Mouse (Mus musculus) MEL (cell line): ENCODE data around the gene Ccdc96. TPM values are rescaled to one million over a fixed set of nuclear protein-coding genes. Genes with fewer than 3 reads are reported as not detected.
A peak's percentile ranks its signal among the peaks of the same experiment; 100 is the strongest.

ENCODE experiments used
- DNase-seq: peaks from one replicate; pipeline ENCODE4 v3.0.0; 2011; ENCODE audit warnings: low read depth, low spot score
- H3K27ac ChIP-seq: 2 replicates; pipeline ENCODE4 v1.5.1; 2012; ENCODE audit warnings: low read depth, mild to moderate bottlenecking, control low read depth, low read length, moderate library complexity; ENCODE audit not compliant: control insufficient read depth
- H3K27me3 ChIP-seq, 2 experiments: fragments of 150-350 bp in 1 of 2; sonication (generic) in 1 of 2; 2 replicates each; pipeline ENCODE4 v1.6.1; 2012; ENCODE audit warnings: low read length in 2 of 2, mild to moderate bottlenecking in 2 of 2, improper control_type of control experiment in 1 of 2, moderate library complexity in 1 of 2; ENCODE audit not compliant: insufficient read depth in 2 of 2, control insufficient read depth in 1 of 2
- H3K36me3 ChIP-seq, 2 experiments: 2 replicates each; pipeline ENCODE4 v1.6.1; 2012 to 2014; ENCODE audit warnings: low read length in 2 of 2, improper control_type of control experiment in 1 of 2, inconsistent platforms in 1 of 2, mild to moderate bottlenecking in 1 of 2; ENCODE audit not compliant: insufficient read depth in 2 of 2, control insufficient read depth in 1 of 2
- H3K4me1 ChIP-seq, 2 experiments: fragments of 150-350 bp in 1 of 2; sonication (generic) in 1 of 2; 2 replicates each; pipeline ENCODE4 v1.6.1; 2012; ENCODE audit warnings: low read length in 2 of 2, improper control_type of control experiment in 1 of 2, mild to moderate bottlenecking in 1 of 2; ENCODE audit not compliant: insufficient read depth in 2 of 2, control insufficient read depth in 1 of 2
- H3K4me3 ChIP-seq, 2 experiments: fragments of 150-350 bp in 1 of 2; sonication (generic) in 1 of 2; 2 replicates each; pipeline ENCODE4 v1.5.1; 2012; ENCODE audit warnings: low read depth in 2 of 2, low read length in 2 of 2, mild to moderate bottlenecking in 2 of 2, moderate library complexity in 2 of 2, control low read depth in 1 of 2, improper control_type of control experiment in 1 of 2; ENCODE audit not compliant: control insufficient read depth in 1 of 2, insufficient read depth in 1 of 2
- H3K79me2 ChIP-seq: 2 replicates; pipeline ENCODE4 v1.6.1; 2012; ENCODE audit warnings: mild to moderate bottlenecking, low read length, moderate library complexity; ENCODE audit not compliant: control insufficient read depth, poor library complexity, insufficient read depth
- H3K9ac ChIP-seq: 2 replicates; pipeline ENCODE4 v1.6.1; 2012; ENCODE audit warnings: low read depth, mild to moderate bottlenecking, control low read depth, low read length, moderate library complexity; ENCODE audit not compliant: control insufficient read depth, poor library complexity, severe bottlenecking
- H3K9me3 ChIP-seq: fragments of 150-350 bp; sonication (generic); replicated peaks from 2 replicates; pipeline ENCODE4 v1.6.1; 2012; ENCODE audit warnings: mild to moderate bottlenecking, low read length, improper control_type of control experiment, moderate library complexity; ENCODE audit not compliant: insufficient read depth
- BHLHE40 ChIP-seq: IDR thresholded peaks from 2 replicates; pipeline ENCODE4 v1.6.1; 2012; ENCODE audit warnings: low read depth, mild to moderate bottlenecking, inconsistent platforms, low read length, improper control_type of control experiment, borderline replicate concordance
- CHD1 ChIP-seq: IDR thresholded peaks from 2 replicates; pipeline ENCODE4 v1.6.1; 2012; ENCODE audit warnings: low read depth, mild to moderate bottlenecking, inconsistent platforms, low read length, improper control_type of control experiment
- ELF1 ChIP-seq: IDR thresholded peaks from 2 replicates; pipeline ENCODE4 v1.6.1; 2014; ENCODE audit warnings: low read depth, mild to moderate bottlenecking, inconsistent platforms, low read length, improper control_type of control experiment, moderate library complexity
- EP300 ChIP-seq, 2 experiments: IDR thresholded peaks; 2 replicates each; pipeline ENCODE4 v1.6.1; 2011; ENCODE audit warnings: improper control_type of control experiment in 2 of 2, low read length in 2 of 2, low read depth in 1 of 2, mild to moderate bottlenecking in 1 of 2
- ETS1 ChIP-seq: IDR thresholded peaks from 2 replicates; pipeline ENCODE4 v1.6.1; 2012; ENCODE audit warnings: low read depth, mild to moderate bottlenecking, inconsistent platforms, low read length, improper control_type of control experiment, moderate library complexity
- GATA1 ChIP-seq: IDR thresholded peaks from 2 replicates; pipeline ENCODE4 v1.6.1; 2011; ENCODE audit warnings: low read depth, low read length, improper control_type of control experiment
- MXI1 ChIP-seq: IDR thresholded peaks from 2 replicates; pipeline ENCODE4 v1.6.1; 2011; ENCODE audit warnings: mild to moderate bottlenecking, low read depth, low read length, improper control_type of control experiment
- MYC ChIP-seq: IDR thresholded peaks from 2 replicates; pipeline ENCODE4 v1.6.1; 2011; ENCODE audit warnings: low read depth, mild to moderate bottlenecking, low read length, improper control_type of control experiment, moderate library complexity
- NELFE ChIP-seq: IDR thresholded peaks from 2 replicates; pipeline ENCODE4 v1.6.1; 2011; ENCODE audit warnings: low read depth, low read length, improper control_type of control experiment
- RCOR1 ChIP-seq: IDR thresholded peaks from 2 replicates; pipeline ENCODE4 v1.6.1; 2012; ENCODE audit warnings: low read depth, mild to moderate bottlenecking, inconsistent platforms, low read length, improper control_type of control experiment
- SIN3A ChIP-seq: IDR thresholded peaks from 2 replicates; pipeline ENCODE4 v1.6.1; 2012; ENCODE audit warnings: low read length, improper control_type of control experiment, inconsistent platforms
- TAL1 ChIP-seq: IDR thresholded peaks from 2 replicates; pipeline ENCODE4 v1.6.1; 2012; ENCODE audit warnings: mild to moderate bottlenecking, inconsistent platforms, low read length, moderate library complexity, mixed read lengths
- TCF12 ChIP-seq: IDR thresholded peaks from 2 replicates; pipeline ENCODE4 v1.6.1; 2014; ENCODE audit warnings: low read depth, mild to moderate bottlenecking, inconsistent platforms, low read length, improper control_type of control experiment, moderate library complexity
- ZC3H11A ChIP-seq: IDR thresholded peaks from 2 replicates; pipeline ENCODE4 v1.6.1; 2012; ENCODE audit warnings: low read depth, mild to moderate bottlenecking, inconsistent platforms, low read length, improper control_type of control experiment
- ZMIZ1 ChIP-seq: IDR thresholded peaks from 2 replicates; pipeline ENCODE4 v1.6.1; 2012; ENCODE audit warnings: low read depth, mild to moderate bottlenecking, inconsistent platforms, low read length, improper control_type of control experiment, moderate library complexity
- ZNF384 ChIP-seq: IDR thresholded peaks from 2 replicates; pipeline ENCODE4 v1.6.1; 2012; ENCODE audit warnings: low read depth, mild to moderate bottlenecking, inconsistent platforms, low read length, improper control_type of control experiment
- polyA plus RNA-seq, 2 experiments: library from polyadenylated mRNA; stranded (reverse) in 1 of 2; unstranded in 1 of 2; fragments of >175 nt in 1 of 2; fragments of >200 nt in 1 of 2; gene quantifications; 2 replicates each; pipeline versions ENCODE4 v1.2.1 to v1.2.4; 2012; ENCODE audit warnings: low replicate concordance in 2 of 2, low read depth in 1 of 2; ENCODE audit not compliant: insufficient read length in 2 of 2, insufficient read depth in 1 of 2, missing spikeins in 1 of 2
- total RNA-seq: library from RNA; depleted of rRNA; stranded (reverse); fragments of 300-350 nt; gene quantifications from 2 replicates; pipeline ENCODE4 v1.2.3, GENCODE M21; 2012; rRNA removed

The Ccdc96 gene
- total and polyA plus RNA-seq, 3 experiments, result 0.31 to 0.64 TPM; not detected in 1

- Histone ChIP-seq H3K27ac (peak overlapping the region; percentile 18), H3K36me3 (peaks cover 0 to 41% of the 10 kb centered on the region in 2 experiments; a peak in 2 of 4 replicates), H3K9ac (no peak overlapping the region; the same call in none of the 2 replicates), H3K9me3 (no peaks in the 10 kb centered on the region), H3K27me3 (no peaks in the 10 kb centered on the region), H3K79me2 (no peaks in the 10 kb centered on the region), H3K4me1 (peaks cover 27 to 34% of the 10 kb centered on the region in 2 experiments), H3K4me3 (no peak overlapping the region)
- TF ChIP-seq CHD1 (0 out of 2 replicates have a peak, but pooled peaks have one; percentile 31), SIN3A (peak; percentile 21; the same call in 1 of the 2 replicates), NELFE (no peak), ZNF384 (0 out of 2 replicates have a peak, but pooled peaks have one; percentile 43), BHLHE40 (no peak), EP300 (IDR thresholded peaks at IDR 0.05; ENCODE audit: low read depth in 1 of 2, low read length in 2 of 2) (peak in 1 of 2 experiments; percentile 20; a peak in 1 of 4 replicates), MYC (no peak), ZC3H11A (no peak), ZMIZ1 (no peak)
- DNase-seq, result peak; percentile 58
These were observed 51.2 kb downstream of the Ccdc96 start for GRCm38 (mm10) chr5:36535438-36536176.

- peak; percentile 76 for DNase-seq
- no peak overlapping the region for H3K9ac ChIP-seq
- H3K4me1 ChIP-seq, result peaks cover 27 to 34% of the 10 kb centered on the region in 2 experiments
- H3K27ac ChIP-seq, result peak overlapping the region; percentile 37
- H3K27me3 ChIP-seq, result no peaks in the 10 kb centered on the region
- H3K36me3 ChIP-seq, result peaks cover 0 to 39% of the 10 kb centered on the region in 2 experiments; a peak in 2 of 4 replicates
- no peaks in the 10 kb centered on the region for H3K9me3 ChIP-seq
- TF ChIP-seq RCOR1, result no peak
- peak; percentile 39 for TF ChIP-seq TAL1
- TF ChIP-seq GATA1, result peak; percentile 74
- TF ChIP-seq MXI1, result peak; percentile 36; the same call in 1 of the 2 replicates
- TF ChIP-seq ETS1, result peak; percentile 47
- peak; percentile 75 for TF ChIP-seq ZNF384
- peak; percentile 57; the same call in 1 of the 2 replicates for TF ChIP-seq TCF12
- no peak for TF ChIP-seq ELF1
- TF ChIP-seq EP300 (IDR thresholded peaks at IDR 0.05; ENCODE audit: low read depth in 1 of 2, low read length in 2 of 2), result peak; percentile 55 to 67
- no peak for TF ChIP-seq CHD1
- TF ChIP-seq SIN3A, result peak; percentile 16; the same call in 1 of the 2 replicates
- no peak overlapping the region for H3K4me3 ChIP-seq
- no peaks in the 10 kb centered on the region for H3K79me2 ChIP-seq
These were observed 52.0 kb downstream of the Ccdc96 start for GRCm38 (mm10) chr5:36536424-36536823.

Other genes starting within 250 kb of the Ccdc96 start
- gene Sorcs2, start 86.4 kb upstream of the Ccdc96 start, total RNA-seq, result not detected in 2 replicates
- not detected for gene Sorcs2, start 86.4 kb upstream of the Ccdc96 start, polyA plus RNA-seq
- 68.0 and 75.7 TPM in 2 replicates for gene Grpel1, start 19.6 kb upstream of the Ccdc96 start, total RNA-seq
- 10 to 100 TPM; 41.1 to 87.4 TPM for gene Grpel1, start 19.6 kb upstream of the Ccdc96 start, polyA plus RNA-seq
- gene Tada2b, start 303 bp upstream of the Ccdc96 start, total RNA-seq, result 8.9 and 9.6 TPM in 2 replicates
- gene Tada2b, start 303 bp upstream of the Ccdc96 start, polyA plus RNA-seq, result 10 to 100 TPM in 1 of 2 experiments, not detected in 1; 24.9 TPM
- gene Tbc1d14, start 108.7 kb downstream of the Ccdc96 start, total RNA-seq, result 7.3 and 9.6 TPM in 2 replicates
- gene Tbc1d14, start 108.7 kb downstream of the Ccdc96 start, polyA plus RNA-seq, result 10 to 100 TPM in 1 of 2 experiments, not detected in 1; 35.6 TPM
- gene D5Ertd579e, start 211.4 kb downstream of the Ccdc96 start, total RNA-seq, result 15.9 and 18.9 TPM in 2 replicates
- 10 to 100 TPM in 1 of 2 experiments, not detected in 1; 31.1 TPM for gene D5Ertd579e, start 211.4 kb downstream of the Ccdc96 start, polyA plus RNA-seq